Mouse (Mus musculus): ENCODE data around the gene Rims4.

- no peak for TF ChIP-seq GATA1 (IDR thresholded peaks at IDR 0.05; ENCODE audit: low read length)
- TF ChIP-seq TAL1 (IDR thresholded peaks at IDR 0.05; ENCODE audit: low read length), result no peak
Measured at GRCm38 (mm10) chr2:163965706-163966105, 47.2 kb upstream of the Rims4 start.

Data from erythroblast, embryonic 14.5 days (primary cell).